Mouse (Mus musculus) thymus, adult 18-20 months (tissue): ENCODE measurements around the gene 1700029I15Rik.

ENCODE experiments used
- DNase-seq, 2 experiments: peaks; one replicate each; pipeline ENCODE4 v3.0.0; 2022; ENCODE audit warnings: mixed read lengths in 2 of 2

1700029I15Rik gene

DNA sequence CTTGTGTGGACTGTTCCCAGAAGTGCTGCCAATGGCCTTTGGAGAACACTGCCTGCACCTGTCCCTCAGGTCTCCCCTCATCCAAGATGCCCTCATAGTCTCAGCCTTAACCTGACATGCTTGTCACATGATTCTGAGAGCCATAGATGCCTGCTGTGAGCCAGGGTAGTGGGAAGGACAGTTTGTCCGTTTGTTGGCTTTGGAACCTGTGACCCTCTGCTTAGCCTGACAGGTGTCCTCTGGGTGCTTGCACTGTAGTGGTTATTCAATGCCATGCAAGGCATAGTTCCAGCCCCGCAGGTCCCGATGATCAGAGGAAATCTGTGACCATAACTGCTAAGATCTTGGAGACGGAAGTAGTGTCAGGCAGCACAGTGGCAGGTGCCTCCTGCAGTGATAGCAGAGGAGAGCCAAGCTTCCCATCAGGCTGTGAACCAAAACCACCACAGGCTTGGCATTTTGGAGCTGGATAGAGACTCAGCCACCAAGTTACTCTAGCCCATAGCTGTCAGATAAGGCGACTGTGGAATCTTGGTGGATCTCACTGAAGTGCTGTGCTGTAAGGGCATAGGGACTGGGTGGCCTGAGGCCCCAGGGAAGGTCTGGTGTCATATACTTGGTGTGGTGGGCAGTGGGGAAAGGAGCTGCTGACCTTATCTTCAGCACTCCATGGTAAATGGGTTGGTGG lies at the start of gene 1700029I15Rik:
1700029I15Rik (plus strand) TSS at position 638 of the 688 bp plus-strand sequence.
- DNase-seq = no peak

DNA sequence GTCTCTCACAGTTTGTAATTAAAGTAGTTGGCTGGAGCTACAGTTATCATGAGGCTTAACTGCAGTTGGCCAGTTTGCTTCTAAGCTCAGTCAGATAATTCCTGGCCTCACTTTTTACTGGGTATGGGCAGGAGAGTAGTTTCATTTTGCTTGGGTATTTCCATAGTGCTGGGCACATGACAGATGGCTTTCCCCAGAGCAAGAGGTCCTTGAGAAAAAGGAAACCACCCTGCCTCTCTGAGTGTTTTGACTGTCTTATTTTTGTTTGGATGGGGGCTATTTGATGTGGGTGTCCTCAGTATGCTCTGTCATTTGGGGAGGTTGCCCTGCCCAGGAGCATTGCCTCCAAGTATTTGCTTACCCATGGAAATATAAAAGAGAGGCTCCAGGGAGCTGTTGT lies 39.9 kb upstream of the 1700029I15Rik start:
- DNase-seq = no peak

DNA sequence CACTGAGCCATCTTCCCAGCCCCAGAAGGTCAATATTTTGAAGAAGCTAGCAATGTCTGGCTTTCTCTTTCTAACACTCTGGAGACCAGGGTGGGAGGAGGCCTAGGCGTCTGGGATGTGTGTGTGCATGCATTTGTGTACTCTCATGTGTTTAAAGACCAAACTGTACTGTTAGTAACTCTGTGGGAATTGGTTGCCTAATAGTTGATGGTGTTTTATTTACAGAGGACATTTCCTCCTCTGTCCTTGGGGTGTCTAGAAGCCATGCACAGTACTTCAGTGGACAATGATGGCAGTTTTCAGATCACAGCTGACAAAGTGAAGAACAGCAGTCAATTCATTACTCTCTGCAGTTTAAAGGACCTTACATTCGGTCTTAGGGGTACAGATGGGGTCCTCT lies 35.1 kb upstream of the 1700029I15Rik start:
- DNase-seq = no peak

DNA sequence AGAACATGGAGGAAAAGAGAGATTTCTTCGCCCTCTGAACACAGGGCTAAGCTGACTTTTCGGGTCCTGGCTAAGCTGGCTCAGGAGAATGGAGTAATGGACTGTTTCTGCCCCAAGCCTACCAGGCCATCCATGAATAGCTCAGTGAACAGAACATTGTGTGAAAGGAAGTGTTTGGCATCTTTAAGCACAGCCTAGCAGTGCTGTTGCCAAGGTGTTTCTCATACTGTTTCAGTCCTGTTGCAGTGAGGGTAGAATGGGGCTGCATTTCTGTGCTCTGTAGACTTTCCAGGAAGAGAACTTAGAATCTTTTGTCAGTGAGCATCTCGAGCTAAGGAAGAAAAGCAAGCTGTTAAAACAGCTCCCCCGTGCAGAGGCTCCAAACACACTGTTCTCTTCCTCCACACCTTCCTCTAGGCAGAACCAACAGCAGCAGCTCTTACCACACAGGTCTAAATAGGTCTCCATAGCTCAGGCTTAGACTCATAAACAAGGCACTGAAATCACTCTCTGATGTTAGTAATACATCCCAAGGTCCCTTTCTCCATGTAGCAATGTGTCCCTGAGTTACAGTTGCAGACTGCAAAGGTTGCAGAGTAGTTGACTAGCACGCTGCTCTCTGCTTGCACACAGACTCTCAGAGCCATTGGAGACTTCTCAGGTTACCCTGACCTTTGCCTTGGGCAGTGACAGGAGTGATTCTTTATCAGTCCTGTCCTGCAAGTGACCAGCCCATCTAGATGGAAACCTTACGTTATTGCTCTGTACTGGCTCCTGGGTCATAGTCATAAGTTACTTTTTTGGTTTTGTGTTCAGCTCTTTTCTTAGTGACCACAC lies 32.5 kb upstream of the 1700029I15Rik start:
- DNase-seq = no peak

DNA sequence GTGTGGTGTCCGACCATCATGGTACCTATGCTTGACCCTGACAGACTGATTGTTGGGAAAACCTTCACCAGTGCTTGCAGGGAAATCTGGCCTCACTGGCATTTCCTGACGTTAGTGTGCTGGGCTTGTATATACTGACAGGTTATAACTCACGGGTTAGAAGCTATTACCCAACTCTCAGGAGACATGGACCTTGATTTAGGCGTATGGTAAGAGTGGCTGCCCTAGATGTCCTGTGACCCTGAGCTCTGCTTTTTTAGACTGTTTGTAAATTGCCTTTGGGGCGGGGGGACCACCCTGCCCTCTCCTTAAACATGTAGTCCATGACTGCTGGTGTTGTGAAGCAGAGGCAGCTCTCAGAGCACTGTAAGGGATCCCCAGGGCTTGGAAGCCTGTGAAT lies 31.7 kb upstream of the 1700029I15Rik start:
- DNase-seq = no peak

DNA sequence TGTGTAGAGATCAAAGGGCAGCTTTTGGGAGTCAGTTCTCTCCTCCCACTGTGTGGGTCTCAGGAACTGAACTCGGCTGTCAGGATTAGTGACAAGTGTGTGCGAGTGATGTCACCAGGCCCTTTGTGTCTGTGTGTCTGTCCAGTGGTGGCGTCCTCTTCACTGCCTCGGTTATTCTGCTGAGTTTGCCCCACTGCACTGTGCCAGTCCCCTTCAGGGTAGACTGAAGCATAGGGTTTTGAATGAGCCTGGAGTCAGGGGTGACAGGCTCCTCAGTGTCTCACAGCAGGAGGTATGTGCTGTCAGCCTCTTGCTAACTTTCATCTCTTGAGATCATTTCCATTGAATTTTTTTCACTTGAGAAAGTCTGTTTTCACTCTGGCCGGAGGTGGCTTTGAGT lies 28.9 kb upstream of the 1700029I15Rik start:
- DNase-seq = no peak

DNA sequence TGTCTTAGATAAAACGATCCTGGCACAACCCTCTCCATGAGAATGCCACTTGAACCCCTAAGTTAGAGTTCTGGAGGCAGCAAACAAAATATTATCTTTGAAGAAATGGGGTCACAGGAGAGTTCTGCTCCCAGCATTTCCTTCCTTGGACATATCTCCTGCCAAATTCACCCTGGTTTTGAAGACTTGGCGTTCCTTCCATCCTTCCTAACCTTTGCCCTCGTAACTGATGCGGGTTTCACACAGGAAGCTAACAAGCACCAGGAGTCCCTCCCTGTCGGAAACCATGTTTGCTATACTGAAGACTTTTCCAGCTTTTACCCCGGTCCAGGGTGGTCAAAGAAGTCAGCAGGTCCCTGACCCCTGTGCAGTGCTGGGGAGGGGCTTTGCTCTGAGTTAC lies 28.1 kb upstream of the 1700029I15Rik start:
- DNase-seq = no peak

DNA sequence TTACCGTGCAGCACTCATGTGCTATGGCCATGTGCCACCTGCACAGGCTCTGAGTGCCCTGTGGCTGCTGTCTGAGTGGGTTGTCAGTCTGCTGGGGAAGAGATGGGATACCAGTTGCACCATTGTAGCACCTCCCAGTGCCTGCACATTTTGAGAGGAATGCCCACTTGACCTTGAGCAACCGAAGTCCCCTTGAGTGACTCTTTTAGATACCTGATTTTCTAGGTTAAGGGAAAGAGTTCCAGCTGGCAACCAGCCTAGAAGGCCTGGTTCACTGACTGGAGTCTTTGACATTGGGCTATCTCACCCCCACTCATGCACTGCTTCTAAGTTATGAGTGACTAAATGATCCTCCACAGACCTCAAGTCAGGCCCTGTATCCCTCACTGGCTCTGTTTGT lies 23.0 kb upstream of the 1700029I15Rik start:
- DNase-seq = no peak

DNA sequence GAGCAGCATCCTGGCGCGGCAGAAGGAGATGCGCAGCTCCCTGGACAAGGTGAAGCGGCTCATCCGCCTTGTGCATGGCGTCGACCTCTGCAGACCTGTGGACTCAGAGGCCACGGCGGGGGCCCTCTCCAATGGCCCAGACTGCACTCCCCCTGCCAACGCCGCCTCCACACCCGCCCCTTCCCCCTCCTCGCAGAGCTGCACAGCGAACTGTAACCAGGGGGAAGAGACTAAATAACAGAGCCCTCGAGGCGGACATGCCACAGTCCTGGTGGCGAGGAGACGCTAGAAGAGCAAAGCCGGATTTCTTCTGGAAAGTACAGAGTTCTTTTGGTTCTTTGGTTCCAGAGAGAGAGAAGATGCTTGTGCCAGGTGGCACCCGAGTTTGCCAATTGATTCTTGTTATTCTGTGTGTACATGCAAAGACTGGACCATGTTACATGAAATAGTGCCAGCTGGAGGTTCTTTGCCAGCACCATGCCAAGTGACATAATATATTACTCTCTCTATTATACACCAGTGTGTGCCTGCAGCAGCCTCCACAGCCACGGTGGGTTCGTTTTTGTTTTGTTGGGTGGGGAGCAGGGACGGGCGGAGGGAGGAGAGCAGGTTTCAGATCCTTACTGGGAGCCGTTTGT lies 22.0 kb upstream of the 1700029I15Rik start:
- no peak for DNase-seq

DNA sequence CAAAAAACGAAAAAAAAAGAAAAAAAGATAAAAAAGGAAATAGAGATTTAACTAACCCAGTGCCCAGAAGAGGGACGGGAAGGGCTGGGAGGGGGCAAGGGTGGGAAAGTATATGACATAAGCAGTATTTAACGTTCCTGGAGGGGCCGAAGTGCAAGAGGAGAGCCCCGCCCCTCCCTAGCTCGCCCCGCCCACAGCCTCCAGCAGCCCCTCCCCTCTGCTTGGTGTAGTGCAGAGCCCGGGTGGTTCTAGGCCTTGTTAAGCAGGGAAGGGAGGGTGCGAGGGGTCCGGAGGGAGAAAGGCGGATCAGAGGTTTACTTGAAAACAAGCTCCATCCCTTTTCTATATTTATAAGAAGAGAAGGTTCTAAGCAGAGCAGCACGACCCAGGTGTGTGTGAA lies 21.4 kb upstream of the 1700029I15Rik start:
- no peak for DNase-seq

DNA sequence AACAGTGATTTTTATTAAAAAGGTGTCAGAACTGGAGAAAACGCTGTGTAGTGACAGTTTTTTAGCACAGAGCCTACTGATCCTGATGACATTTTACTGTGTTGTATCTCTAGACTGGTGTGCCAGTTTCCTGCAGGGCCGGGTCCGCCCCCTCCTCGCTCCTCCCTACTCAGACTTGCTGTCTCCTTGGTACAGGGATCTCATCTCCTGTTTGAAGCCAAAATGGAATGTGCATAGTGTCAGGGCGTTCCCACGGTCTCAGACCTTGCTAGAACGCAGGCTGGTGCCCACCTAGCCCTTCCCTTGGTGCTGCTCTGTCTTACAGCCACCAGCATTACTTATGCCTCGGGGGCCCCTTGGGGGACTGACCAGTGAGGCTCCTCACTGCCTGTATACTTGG lies 20.5 kb upstream of the 1700029I15Rik start:
- no peak for DNase-seq

DNA sequence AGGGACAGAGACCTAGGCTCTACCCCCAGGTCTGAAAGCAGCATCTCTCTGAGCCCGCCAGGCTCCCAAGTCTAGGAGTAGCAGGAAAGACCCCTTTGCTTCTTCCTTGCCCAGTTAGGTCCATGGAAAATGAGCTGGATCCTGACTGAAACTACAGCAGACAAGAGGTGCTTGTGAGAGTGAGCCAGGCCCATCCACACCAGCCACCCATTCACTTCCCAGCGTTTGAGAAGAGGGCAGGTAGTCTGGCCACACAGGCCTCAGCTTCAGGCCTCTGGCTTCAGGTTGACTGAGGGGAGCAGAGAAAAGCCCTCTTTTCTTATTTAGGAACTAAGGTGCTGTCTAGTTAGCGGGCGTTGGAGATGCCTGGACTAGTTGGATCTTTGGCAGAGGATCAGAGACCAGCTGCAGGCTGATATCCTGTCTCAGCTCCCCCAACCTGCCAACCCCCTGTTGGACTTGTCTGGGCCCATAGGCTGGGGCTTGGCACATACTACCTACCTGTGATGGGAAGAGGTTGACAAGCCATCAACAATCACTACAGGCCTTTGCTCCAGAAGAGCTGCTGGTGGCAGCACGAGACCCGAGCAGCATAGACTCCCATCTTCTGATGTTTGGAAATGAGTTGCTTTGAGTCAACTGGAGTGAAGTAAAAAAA lies 19.6 kb upstream of the 1700029I15Rik start:
- no peak for DNase-seq

DNA sequence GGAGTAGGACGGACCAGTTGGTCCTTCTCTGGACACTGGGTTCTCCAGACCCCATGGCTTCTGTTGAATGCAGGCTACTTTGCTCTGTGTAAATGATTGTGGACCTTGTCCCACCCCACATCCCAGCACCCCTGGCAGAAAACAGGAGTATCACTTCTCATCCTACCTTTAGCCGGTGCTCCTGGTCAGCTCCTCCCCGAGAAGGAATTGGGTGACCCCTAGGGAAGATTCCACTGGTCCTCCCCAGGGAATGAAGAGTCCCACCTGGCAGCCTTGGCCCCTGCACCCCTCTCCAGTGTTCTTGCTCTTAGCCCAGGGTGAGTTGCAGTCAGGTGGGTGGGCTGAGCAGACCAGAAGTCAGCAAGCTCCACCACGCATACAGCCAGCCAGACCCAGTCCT lies 18.3 kb upstream of the 1700029I15Rik start:
- DNase-seq = no peak

DNA sequence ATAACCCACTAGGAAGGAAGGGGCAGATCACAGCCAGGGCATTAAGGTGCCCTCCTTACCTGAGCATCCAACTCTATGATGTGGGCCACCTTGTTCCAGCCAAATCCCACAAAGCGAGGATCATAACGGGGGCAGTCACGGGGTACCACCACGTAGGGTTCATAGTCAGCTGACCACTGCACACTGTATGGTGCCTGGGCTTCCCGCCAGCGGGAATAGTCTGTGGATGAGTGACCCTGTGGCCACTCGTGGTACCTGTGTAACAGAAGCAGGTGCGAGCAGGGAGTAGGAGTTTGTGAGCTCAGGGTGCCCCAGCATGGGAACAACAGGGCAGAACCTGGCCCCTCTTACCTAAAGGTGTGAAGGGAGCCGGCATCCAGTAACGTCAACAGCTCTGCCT lies 16.8 kb upstream of the 1700029I15Rik start:
- DNase-seq = no peak

DNA sequence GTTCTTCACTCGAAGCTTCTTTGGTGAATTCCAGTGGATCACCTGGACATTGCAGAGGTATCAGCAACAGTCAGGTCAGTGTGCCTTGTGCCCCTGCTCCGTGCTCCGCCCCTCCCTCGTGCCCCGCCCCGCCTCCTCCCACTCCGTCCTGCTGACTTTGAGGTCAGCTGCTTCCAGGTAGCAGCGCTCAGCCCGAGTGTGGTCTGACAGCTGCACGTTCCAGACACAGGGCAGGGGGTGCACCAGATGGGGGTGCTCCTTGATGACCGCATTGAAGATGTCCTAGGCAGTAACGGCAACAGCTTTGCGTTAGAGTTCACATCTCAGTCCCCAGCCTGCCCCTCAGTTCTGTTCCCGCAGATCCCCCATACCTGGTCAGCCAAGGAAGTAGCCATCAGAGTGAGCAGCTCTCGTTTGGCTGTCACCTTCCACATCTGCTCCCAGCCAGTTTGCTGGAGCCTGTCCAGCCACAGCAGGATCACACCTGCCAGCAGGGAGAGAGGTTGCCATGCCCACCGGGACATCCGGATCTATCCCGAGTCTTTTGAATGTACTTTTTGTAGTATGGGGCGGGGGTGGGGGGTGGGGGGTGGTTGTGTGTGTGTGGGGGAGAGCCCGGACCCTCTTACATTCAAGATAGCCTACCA lies 14.8 kb upstream of the 1700029I15Rik start:
- no peak for DNase-seq

DNA sequence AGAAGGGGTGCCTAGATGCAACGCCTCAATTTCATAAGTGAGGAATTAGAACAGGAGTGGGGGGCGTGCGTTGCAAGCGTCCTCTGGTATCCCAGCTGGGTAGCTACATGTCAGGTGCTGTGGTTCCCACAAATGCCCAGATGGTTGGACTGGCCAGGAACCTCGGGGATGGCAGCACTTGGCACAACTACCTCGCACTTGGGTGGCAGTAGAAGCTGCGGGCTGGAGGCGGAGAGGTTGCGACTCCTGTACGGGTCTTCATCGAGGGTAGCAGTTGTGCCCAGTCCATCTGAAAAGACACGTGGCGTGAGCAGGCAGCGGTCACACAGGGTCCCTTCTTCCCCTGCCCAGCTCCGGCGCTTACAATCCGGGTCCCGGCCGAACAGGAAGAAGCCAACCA lies 12.0 kb upstream of the 1700029I15Rik start:
- no peak for DNase-seq

DNA sequence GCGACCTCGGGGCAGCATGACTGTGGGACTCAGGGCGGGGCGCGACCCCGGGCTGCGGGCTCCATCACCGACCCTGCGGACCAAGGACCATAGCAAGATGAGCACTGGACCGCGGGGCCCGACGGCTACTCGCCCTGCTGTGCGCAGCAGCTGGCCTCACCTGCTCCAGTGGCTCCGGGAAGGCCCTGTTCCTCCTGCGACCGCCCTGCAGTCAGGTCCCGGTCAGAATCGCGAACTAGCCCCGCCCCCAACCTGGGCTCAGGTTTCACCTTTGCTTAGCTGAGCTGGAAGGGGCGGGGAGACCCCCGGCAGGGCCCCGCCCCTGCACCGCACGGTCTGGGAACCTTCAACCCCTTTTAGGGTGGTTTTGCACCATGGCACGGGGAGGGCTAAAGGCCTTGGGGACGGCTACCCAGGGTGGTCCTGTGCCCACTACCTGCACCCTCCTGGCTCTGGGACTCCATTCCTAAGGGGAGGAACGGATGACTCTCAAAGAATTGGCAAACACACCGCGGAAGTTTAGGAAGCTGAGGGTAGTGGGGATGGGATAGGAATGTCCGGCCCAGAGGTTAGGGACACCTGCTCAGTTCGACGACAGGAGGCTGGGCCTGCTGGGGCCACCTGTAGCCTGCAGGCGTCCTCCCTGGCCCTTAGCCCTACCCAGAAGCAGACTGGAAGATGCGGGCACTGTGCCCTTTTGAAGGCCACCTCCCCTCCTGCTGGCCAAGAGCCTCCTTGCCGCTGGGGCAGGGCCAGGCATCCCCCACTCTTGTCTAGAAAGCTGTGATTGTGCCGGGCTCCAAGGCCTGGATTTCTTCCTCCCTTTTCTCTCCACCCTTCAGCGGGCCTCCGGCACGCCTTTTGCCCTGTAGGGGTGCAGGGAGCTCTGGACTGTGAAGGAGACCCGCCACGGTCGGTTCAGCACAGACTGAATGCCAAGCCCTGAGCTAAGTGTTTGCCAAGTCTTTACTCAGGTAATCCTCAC lies 11.2 kb upstream of the 1700029I15Rik start:
- DNase-seq = no peak

DNA sequence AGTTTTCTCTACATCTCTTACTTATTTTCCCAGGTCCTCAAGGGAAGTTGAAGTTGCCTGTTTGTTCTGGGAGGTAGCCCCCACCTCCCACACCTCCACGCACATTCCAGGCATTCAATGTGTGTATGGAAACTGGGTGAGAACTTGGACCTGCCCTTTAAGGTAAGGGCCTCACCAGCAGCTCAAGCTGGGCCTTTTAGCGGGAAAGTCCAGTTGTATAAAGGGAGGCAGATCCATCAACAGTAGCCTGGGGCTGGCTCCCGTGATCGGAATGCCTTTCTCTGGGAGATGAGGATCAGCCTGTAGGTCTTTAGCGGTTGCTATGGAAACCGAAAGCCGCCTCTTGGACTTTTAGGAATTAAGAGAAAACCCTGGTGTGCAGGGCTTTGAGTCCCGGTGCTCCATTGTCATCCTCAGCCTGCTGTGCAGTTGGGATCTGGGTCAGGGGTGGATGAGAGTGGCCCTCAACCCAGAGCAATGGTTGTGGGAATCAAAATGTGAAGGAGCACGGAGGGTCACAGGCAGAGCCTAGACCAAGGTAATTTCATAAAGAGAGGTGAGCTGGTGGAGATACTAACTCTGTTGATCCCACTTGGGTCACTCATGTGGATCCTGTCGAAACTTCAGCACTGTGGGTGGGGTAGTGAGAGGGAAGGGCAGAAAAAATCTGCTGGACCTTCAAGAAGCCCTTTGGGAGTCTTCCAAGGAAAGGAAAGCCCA lies 10.2 kb upstream of the 1700029I15Rik start:
- DNase-seq = no peak

DNA sequence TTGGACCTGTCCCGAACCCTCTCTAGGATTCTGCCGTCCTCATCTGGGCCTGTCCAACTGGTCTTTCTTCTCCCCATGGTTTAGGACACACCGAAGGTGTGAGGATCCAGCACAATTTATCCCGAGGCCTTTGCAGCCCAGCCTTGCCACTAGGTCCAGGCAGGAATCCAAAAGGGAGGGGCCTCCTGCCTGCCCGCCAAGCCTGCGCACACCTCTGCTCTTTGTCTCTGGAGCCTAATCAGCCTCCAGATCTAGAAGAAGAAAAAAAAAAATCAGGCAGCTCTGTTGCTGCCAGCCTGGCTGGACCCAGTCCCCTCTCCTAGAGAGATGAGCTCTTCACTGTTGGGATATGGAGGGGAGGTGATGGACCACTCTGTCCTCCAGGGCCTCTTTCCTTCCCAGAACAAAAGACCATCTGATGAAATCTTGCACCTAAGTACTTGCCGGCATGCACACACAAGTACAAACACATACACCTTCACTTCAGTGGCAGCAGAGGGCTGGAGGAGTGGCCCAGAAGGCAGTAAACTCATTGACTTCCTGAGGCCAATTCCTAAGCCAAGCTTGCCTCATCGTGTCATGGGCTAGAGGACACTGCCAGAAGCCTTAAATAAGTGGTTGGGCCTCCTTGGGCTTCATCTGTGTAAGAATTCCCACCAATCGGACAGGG lies 9.4 kb upstream of the 1700029I15Rik start:
- no peak for DNase-seq

DNA sequence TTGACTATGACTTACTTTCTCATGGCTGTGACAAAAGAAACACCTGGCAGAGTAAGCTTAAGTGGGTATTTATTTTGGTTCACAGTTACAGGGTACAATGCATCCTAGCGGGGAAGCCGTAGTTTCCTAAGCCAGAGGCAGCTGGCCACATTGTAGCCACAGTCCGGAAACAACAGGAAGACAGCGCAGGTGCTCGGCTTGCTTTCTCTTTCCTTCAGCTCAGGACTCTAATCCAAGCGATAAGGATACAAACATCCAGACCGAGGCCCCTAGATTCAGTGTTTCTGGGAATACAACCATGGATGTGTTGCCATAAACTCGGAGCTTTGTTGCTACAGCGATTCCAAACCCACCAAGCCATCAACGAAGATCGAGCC lies 8.9 kb upstream of the 1700029I15Rik start:
- no peak for DNase-seq
